Comparison of ENCODE assay signal across 1 mouse cellular context in the genomic region with DNA sequence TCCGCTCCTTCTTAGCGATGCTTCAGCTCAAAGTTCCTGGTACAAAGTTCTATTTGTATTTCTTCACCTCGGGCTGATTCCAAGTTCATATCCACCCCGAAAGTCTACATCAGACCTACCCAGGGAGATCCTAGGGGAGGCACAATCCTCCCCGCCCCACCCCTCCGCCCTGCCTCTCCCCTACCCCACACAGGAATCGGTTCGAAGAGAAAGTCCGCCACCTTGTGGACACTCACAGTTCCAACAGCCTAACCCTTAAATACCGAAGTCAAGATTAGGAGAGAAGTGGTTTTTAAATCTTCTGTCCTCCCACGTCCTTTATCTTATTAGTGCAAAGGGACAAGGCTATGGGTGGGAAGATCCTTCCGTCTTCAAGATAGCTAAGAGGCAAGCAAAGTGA.
TF ChIP-seq lines count a peak whose summit lies in the region.

No protein-coding gene starts in this region.

TF ChIP-seq in MEL, 35 proteins besides CTCF, POLR2A, EP300 and RAD21 (continued from another document):
- TF ChIP-seq ZMIZ1 (IDR thresholded peaks at IDR 0.05; ENCODE audit: low read depth, low read length): no peak
- 0 out of 2 replicates have a peak, but pooled peaks have one; percentile 34 for TF ChIP-seq HCFC1 (IDR thresholded peaks at IDR 0.05; ENCODE audit: low read depth, low read length)
- peak; percentile 49; the same call in 1 of the 2 replicates for TF ChIP-seq MAX (IDR thresholded peaks at IDR 0.05; ENCODE audit: low read length)
- TF ChIP-seq SMC3 (IDR thresholded peaks at IDR 0.05; ENCODE audit: low read depth, low read length): peak; percentile 84
- 0 out of 2 replicates have a peak, but pooled peaks have one; percentile 33 for TF ChIP-seq KAT2A (conservative IDR thresholded peaks at IDR 0.05; ENCODE audit: low read depth, low read length)
- TF ChIP-seq MAZ (IDR thresholded peaks at IDR 0.05; ENCODE audit: low read depth, low read length): peak; percentile 84
- TF ChIP-seq TCF12 (IDR thresholded peaks at IDR 0.05; ENCODE audit: low read depth, low read length): peak; percentile 69
